Mouse (Mus musculus): ENCODE data around the gene Esf1.

GRCm38 (mm10) chr2:140075150-140075549 is 95.2 kb downstream of the Esf1 start:
- no peak for TF ChIP-seq POLR2A (IDR thresholded peaks at IDR 0.05; ENCODE audit: borderline replicate concordance, low read depth, low read length)
- TF ChIP-seq CTCF (IDR thresholded peaks at IDR 0.05; ENCODE audit: low read depth, low read length) = no peak
